Mouse (Mus musculus): ENCODE measurements around the gene Olfr282.

DNA sequence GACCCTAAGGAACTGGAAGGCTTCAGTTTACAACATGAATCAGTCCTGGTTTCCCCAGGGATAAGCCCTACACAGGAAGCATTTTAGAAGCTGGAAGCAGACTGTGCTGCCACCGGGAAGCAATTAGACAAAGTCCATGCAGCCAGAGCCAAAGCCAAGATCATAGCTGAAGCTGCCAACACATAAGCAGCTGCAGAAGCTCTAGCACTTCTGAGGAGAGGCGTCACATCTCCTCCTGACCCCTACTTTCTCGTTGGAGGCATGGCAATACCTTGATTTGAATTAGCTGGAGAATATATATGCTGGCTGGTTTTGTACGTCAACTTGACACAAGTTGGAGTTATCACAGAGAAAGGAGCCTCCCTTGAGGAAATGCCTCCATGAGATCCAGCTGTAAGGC lies 10.1 kb upstream of the Olfr282 start:
- TF ChIP-seq USF1 (IDR thresholded peaks at IDR 0.05; ENCODE audit: low read depth) (no peak), CTCF (IDR thresholded peaks at IDR 0.05; ENCODE audit: control insufficient read depth, insufficient read depth, insufficient read length) (no peak), FOSL1 (IDR thresholded peaks at IDR 0.05; ENCODE audit: insufficient read depth, low read length, poor library complexity, severe bottlenecking) (no peak), MYOD1 (IDR thresholded peaks at IDR 0.05; ENCODE audit: control insufficient read depth, insufficient read length, low read depth) (no peak), MAX (IDR thresholded peaks at IDR 0.05) (no peak)

All from C2C12 (cell line).